Mouse (Mus musculus) kidney, embryonic 16.5 days (tissue): ENCODE measurements at regions not wholly inside any gene's neighbourhood (a gene's known extent, or its start where the extent isn't known, plus 50 kb on each side); places are given as distances from the start of the nearest gene placed in this dataset.

Source experiments
- ATAC-seq: fragments of 200-750 bp; cut with Nextera tagmentation; 2 replicates; pipeline ENCODE4 v1.8.0; 2017; ENCODE audit warnings: moderate TSS enrichment; ENCODE audit not compliant: low FRiP score, low TSS enrichment
- H3K27ac ChIP-seq: fragments of 300-500 bp; sonication (generic); 2 replicates; pipeline ENCODE4 v1.5.1; 2014; ENCODE audit warnings: low read length
- H3K27me3 ChIP-seq: fragments of 300-500 bp; sonication (generic); 2 replicates; pipeline ENCODE4 v1.6.1; 2014; ENCODE audit warnings: low read length, control low read depth, mixed read lengths; ENCODE audit not compliant: insufficient read depth
- H3K36me3 ChIP-seq: fragments of 300-500 bp; sonication (generic); 2 replicates; pipeline ENCODE4 v1.6.1; 2014; ENCODE audit warnings: low read length, control low read depth, mixed read lengths; ENCODE audit not compliant: insufficient read depth
- H3K4me1 ChIP-seq: fragments of 300-500 bp; sonication (generic); 2 replicates; pipeline ENCODE4 v1.6.1; 2014; ENCODE audit warnings: low read length, control low read depth, mixed read lengths; ENCODE audit not compliant: insufficient read depth
- H3K4me2 ChIP-seq: fragments of 300-500 bp; sonication (generic); replicated peaks from 2 replicates; pipeline ENCODE4 v1.6.1; 2014; ENCODE audit warnings: low read depth, low read length
- H3K4me3 ChIP-seq: fragments of 300-500 bp; sonication (generic); 2 replicates; pipeline ENCODE4 v1.5.1; 2014; ENCODE audit warnings: mild to moderate bottlenecking, low read length
- H3K9ac ChIP-seq: fragments of 300-500 bp; sonication (generic); replicated peaks from 2 replicates; pipeline ENCODE4 v1.6.1; 2014; ENCODE audit warnings: low read length
- H3K9me3 ChIP-seq: fragments of 300-500 bp; sonication (generic); 2 replicates; pipeline ENCODE4 v1.6.1; 2016; ENCODE audit warnings: low read length, control low read depth
- WGBS: fragments of 180-500 bp; shearing (Covaris S2); extraction: QIAGEN DNeasy Blood & Tissue Kit; methylation state at CpG from one replicate; pipeline ENCODE4 v1.1.7; 2014; 5-methylcytosine and 5-hydroxymethylcytosine counted together

DNA sequence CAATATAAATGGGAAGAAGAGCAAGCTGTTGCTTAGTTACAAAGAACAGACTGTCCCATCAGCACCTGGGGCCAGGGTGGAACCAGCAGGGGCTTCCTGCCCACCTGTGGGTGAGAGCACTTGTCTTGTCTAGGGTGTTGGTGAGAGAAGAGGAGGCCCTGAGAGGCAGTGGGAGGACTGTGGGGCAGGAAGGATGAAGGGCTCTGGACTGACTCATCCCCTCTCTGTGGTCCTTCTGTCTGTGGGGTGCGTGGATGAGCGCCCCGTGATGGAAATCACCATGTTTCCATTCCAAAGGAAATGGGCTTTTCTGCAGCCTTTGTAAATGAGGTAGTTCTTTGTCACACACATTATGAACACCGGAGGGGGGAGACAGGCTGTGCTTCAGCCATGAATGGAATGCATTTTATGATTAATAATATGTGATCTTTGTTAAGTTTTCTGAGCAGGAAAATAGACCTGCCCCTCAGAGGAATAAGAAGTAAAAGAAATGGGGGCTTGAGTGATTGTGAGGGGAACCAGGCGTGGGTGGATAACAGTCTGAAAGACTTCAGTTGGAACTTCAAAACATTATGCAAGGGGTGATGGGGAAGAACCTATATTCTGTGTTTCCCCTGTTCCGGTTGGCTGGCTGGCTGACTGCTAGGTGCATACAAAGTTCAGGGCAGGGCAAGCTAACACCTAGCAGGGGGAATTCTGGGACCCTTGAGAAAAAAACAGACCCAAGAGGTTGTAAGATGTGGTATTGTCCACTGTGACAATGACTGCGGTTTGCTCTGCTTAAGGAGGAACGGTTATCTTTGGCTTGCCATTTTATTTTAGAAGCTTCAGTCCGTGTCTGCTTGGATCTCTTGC lies 237.3 kb downstream of the Gadd45g start:
- H3K36me3 ChIP-seq = no peaks in the 10 kb centered on the region
- ATAC-seq = no peak
- no peak overlapping the region for H3K4me2 ChIP-seq
- no peak overlapping the region for H3K9ac ChIP-seq
- H3K27me3 ChIP-seq = no peaks in the 10 kb centered on the region
- 72% methylated on average over 9 of the region's 9 CpGs for WGBS
- H3K4me3 ChIP-seq = no peak overlapping the region
- no peak overlapping the region for H3K27ac ChIP-seq
- H3K4me1 ChIP-seq = peaks cover 30% of the 10 kb centered on the region
- H3K9me3 ChIP-seq = no peaks in the 10 kb centered on the region

DNA sequence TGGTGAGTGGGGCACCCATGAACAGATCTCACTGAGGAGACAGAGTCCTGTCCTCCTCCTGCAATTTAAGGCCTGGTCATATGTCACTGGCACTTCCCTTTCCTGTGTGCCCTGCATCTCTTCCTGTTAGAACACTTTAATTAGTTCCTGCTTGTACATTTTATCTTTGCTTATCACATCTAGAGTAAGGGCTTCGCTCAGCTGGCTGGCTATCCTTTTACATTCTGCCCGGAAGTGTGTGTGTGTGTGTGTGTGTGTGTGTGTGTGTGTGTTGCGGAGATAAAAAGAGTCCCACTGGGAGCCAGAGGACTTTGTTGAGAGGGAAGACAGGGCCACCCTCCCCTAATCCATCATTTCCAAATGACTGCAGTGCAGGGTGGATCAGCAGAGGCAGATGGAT lies 238.6 kb downstream of the Gadd45g start:
- ATAC-seq = no peak
- Histone ChIP-seq H3K4me2 (no peak overlapping the region), H3K9ac (no peak overlapping the region), H3K9me3 (no peaks in the 10 kb centered on the region), H3K27me3 (no peaks in the 10 kb centered on the region), H3K27ac (no peak overlapping the region), H3K4me1 (peaks cover 18% of the 10 kb centered on the region), H3K4me3 (no peak overlapping the region), H3K36me3 (no peaks in the 10 kb centered on the region)
- WGBS = 17% methylated on average over 3 of the region's 3 CpGs

DNA sequence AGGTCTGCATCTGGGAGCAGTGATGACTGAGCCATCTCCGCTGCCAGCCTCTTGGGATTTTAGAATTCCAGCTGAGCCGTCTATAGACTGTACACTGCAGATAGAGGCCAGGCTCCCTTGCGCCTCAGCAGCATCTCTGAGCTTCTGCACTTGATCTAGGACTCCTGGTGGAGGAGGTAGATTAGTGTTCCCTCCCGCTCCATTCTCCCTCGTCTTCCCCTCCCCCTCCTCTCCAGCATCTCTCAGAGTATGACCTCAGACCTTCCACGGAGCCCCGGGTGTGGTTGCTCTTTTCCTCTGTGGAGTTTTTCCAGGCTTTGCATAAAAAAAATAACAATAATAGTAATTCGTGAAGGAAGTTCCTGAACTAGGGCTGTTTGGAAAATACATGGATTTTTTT lies 241.8 kb downstream of the Gadd45g start:
- no peak for ATAC-seq
- WGBS = 41% methylated on average over 8 of the region's 8 CpGs
- H3K36me3 ChIP-seq = no peaks in the 10 kb centered on the region
- H3K9me3 ChIP-seq = no peaks in the 10 kb centered on the region
- no peak overlapping the region for H3K4me2 ChIP-seq
- peaks cover 17% of the 10 kb centered on the region for H3K4me1 ChIP-seq
- H3K9ac ChIP-seq = no peak overlapping the region
- H3K27ac ChIP-seq = no peak overlapping the region
- H3K4me3 ChIP-seq = no peak overlapping the region
- H3K27me3 ChIP-seq = no peaks in the 10 kb centered on the region

DNA sequence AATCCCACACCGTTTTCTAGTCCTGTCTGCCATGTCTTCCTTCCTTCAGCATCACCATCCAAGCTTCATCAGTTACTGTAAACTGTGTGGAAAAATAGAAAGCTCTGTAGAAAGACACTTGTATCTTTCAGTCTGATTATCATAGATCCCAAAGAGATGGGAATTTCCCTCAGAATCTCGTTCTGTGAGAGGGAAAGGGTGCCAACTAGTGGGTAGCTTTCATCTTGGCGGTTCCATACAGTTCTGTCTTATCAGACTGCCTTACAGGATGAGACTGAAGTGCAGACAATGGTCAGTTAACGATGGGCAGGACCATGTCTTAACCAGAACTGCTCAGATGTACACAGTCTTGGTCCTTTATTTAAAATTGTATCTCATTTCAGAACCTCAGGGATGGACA lies 243.9 kb downstream of the Gadd45g start:
- no peak for ATAC-seq

DNA sequence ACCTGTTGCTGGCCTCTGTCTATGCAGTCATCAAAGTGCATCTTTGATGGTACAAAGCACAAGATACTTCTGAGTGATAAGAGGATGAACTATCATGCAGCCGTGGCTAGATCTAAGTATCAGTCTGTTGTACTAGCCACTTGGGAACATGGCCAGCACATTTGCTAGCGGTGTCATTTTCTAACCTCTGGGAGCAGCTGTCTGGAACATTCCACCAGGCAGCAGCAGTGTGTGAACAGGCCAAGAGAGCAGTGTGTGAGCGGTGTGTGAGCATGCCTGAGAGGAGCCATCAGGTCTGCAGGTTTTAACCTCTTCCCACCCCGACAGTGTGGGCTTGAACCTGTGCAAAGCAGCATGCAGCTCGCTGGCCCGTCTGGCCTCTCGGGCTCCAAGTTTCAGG lies 248.3 kb downstream of the Gadd45g start:
- H3K4me3 ChIP-seq = no peak overlapping the region
- H3K27me3 ChIP-seq = no peaks in the 10 kb centered on the region
- H3K4me2 ChIP-seq = no peak overlapping the region
- H3K27ac ChIP-seq = no peak overlapping the region
- H3K4me1 ChIP-seq = no peaks in the 10 kb centered on the region
- no peak overlapping the region for H3K9ac ChIP-seq
- no peaks in the 10 kb centered on the region for H3K9me3 ChIP-seq
- 70% methylated on average over 7 of the region's 7 CpGs for WGBS
- ATAC-seq = no peak
- no peaks in the 10 kb centered on the region for H3K36me3 ChIP-seq

More for the DNA sequence above, 243.9 kb downstream of the Gadd45g start:
- Histone ChIP-seq H3K4me1 (peaks cover 6% of the 10 kb centered on the region), H3K9ac (no peak overlapping the region), H3K27ac (no peak overlapping the region), H3K9me3 (no peaks in the 10 kb centered on the region), H3K36me3 (no peaks in the 10 kb centered on the region), H3K27me3 (no peaks in the 10 kb centered on the region), H3K4me2 (no peak overlapping the region), H3K4me3 (no peak overlapping the region)
- 73% methylated on average over 4 of the region's 4 CpGs for WGBS

DNA sequence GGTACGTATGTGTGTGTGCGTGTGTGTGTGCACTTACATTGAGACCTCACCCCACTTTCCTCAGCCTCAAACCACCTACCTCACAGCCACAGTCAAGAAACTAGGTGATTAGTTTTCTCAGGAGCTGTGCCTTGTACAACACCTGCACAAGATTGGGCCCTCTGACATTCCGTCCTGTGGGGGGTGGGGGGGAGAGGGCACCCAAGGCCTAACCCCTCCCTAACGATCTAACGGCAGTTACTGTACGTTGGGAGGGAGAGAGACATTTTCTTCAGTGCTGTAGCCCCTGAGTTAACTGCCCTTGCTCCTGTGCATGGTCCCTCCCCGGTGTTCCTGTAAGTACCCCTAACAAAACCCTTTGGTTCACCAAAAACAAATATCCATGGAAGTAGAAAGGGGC lies 250.0 kb downstream of the Gadd45g start:
- WGBS = 74% methylated on average over 7 of the region's 7 CpGs
- no peak overlapping the region for H3K4me3 ChIP-seq
- no peaks in the 10 kb centered on the region for H3K36me3 ChIP-seq
- H3K27me3 ChIP-seq = no peaks in the 10 kb centered on the region
- H3K27ac ChIP-seq = no peak overlapping the region
- ATAC-seq = no peak
- no peak overlapping the region for H3K9ac ChIP-seq
- no peak overlapping the region for H3K4me2 ChIP-seq
- H3K9me3 ChIP-seq = no peaks in the 10 kb centered on the region
- 0 out of 2 replicates have a peak, but pooled peaks cover 4% of the 10 kb centered on the region for H3K4me1 ChIP-seq

DNA sequence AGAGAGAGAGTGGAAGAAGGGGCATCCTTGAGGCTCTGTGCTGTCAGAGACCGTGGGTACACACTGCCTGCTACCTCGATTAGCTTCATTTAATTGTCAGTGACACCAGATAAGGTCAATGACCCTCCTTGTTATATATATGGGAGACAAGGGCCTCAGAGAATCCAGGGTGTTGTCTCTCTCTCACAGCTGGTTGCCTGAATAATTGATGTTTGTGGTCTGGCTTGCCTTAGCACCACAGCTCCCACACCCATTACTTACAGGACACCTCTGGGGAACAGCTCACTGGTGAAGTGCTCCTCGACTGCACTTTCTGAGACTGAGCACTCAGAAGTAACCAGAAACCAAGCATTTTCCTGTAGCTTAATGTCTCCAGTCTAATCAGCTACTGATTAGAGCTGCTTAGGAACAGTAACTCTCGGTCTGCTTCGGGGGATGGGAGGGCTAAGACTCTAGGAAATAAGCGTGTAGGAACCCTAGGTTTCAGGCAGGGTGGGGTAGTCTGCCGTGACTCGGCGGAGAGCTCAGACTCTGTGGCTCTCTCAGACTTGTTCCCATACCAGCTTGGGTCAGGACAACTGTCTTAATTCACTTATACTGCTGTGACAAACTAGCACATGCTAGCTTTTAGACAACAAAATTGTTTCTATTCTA lies 259.6 kb downstream of the Gadd45g start:
- 29% methylated on average over 9 of the region's 9 CpGs for WGBS
- no peak overlapping the region for H3K4me2 ChIP-seq
- no peaks in the 10 kb centered on the region for H3K27me3 ChIP-seq
- no peaks in the 10 kb centered on the region for H3K9me3 ChIP-seq
- 0 out of 2 replicates have a peak, but pooled peaks cover 15% of the 10 kb centered on the region for H3K4me1 ChIP-seq
- ATAC-seq = no peak
- H3K36me3 ChIP-seq = no peaks in the 10 kb centered on the region
- no peak overlapping the region for H3K9ac ChIP-seq
- no peak overlapping the region for H3K4me3 ChIP-seq
- H3K27ac ChIP-seq = no peak overlapping the region

DNA sequence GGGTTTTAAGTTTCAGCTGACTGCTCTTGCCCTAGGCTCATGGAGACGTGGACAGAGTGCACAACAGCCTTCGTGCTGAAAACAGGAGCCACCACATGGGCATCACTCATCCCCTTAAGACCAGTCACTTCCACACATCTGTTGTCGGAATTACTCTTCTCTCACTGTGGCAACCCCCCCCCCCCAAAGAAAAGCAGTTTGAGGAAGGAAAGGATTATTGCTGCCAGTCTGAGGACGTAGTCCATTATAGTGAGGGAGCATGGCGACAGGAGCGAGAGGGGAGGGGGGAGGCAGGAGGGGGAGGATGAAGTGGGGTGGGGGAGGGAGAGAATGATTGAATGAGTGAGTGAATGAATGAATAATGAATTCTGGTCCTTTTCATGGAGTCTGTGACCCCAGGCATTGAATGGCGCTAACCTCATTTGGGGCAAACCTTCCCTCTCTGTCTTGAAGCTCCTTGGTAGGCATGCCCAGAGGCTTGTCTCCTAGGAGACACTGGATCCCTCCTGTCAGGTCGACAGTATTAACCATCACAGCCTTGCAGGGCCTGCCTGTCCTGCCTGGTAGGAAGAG lies 262.0 kb downstream of the Gadd45g start:
- H3K27me3 ChIP-seq = no peaks in the 10 kb centered on the region
- no peak overlapping the region for H3K4me3 ChIP-seq
- no peaks in the 10 kb centered on the region for H3K9me3 ChIP-seq
- no peak overlapping the region for H3K4me2 ChIP-seq
- no peak overlapping the region for H3K27ac ChIP-seq
- no peak overlapping the region for H3K9ac ChIP-seq
- no peak for ATAC-seq
- no peaks in the 10 kb centered on the region for H3K36me3 ChIP-seq
- 71% methylated on average over 8 of the region's 8 CpGs for WGBS
- 0 out of 2 replicates have a peak, but pooled peaks cover 11% of the 10 kb centered on the region for H3K4me1 ChIP-seq

DNA sequence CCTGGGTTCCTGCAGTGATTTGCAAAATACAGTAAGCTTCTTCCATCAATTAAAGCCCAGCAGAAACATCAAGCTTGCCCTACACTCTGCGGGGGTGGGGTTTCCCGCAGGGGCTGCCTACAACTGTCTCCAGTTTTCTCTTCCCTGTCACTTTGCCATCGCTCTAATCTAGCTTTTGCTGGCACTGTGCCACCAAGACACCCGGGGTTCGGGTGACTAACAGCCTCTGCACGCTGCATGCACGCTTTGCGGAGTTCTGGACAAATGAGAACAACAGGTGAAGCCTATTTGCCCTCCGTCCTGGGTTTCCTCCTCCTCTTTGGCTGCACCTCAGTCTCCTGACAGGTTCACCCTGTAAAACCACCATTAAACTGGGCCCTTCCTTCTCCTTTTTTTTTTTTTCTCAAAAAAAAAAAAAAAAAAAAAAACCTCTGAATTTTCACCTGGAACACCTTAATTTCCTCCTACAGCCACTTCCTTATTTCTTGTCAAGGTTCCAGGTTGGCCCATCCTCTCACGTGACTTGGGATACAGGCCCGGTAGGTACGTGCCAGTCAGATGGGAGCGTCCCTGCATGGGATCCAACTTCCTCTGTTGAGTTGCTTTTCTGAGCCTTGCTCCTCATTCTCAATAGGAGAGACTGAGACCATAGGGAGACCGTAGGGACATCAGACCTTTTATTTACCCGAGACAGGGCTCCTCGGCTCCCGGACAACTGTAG lies 262.7 kb downstream of the Gadd45g start:
- WGBS = 63% methylated on average over 17 of the region's 17 CpGs
- H3K9me3 ChIP-seq = no peaks in the 10 kb centered on the region
- no peak overlapping the region for H3K4me3 ChIP-seq
- no peak overlapping the region for H3K9ac ChIP-seq
- H3K4me2 ChIP-seq = no peak overlapping the region
- no peak overlapping the region for H3K27ac ChIP-seq
- 0 out of 2 replicates have a peak, but pooled peaks cover 11% of the 10 kb centered on the region for H3K4me1 ChIP-seq
- no peak for ATAC-seq
- H3K27me3 ChIP-seq = no peaks in the 10 kb centered on the region
- no peaks in the 10 kb centered on the region for H3K36me3 ChIP-seq
